Mouse (Mus musculus) testis, adult 2 months (tissue): ENCODE data around the gene Sptbn1. TPM values are rescaled to one million over a fixed set of nuclear protein-coding genes. Genes with fewer than 3 reads are reported as not detected.

Experiments used
- H3K27ac ChIP-seq: fragments of 200-500 bp; 2 replicates; pipeline ENCODE4 v1.5.1; 2012; ENCODE audit warnings: low read depth, low read length; ENCODE audit not compliant: control insufficient read depth, insufficient read depth
- H3K27me3 ChIP-seq: fragments of 200-500 bp; 2 replicates; pipeline ENCODE4 v1.6.1; 2012; ENCODE audit warnings: mild to moderate bottlenecking, low read length, moderate library complexity; ENCODE audit not compliant: control insufficient read depth, insufficient read depth
- H3K36me3 ChIP-seq: fragments of 200-500 bp; 2 replicates; pipeline ENCODE4 v1.6.1; 2012; ENCODE audit warnings: mild to moderate bottlenecking, low read length; ENCODE audit not compliant: control insufficient read depth, insufficient read depth
- H3K4me1 ChIP-seq: fragments of 200-500 bp; 2 replicates; pipeline ENCODE4 v1.6.1; 2012; ENCODE audit warnings: low read length; ENCODE audit not compliant: control insufficient read depth, insufficient read depth
- H3K4me3 ChIP-seq: fragments of 200-500 bp; 2 replicates; pipeline ENCODE4 v1.5.1; 2012; ENCODE audit warnings: low read depth, mild to moderate bottlenecking, low read length, moderate library complexity, mixed read lengths; ENCODE audit not compliant: control insufficient read depth
- CTCF ChIP-seq: fragments of 200-500 bp; IDR thresholded peaks from 2 replicates; pipeline ENCODE4 v1.5.1; 2012; ENCODE audit warnings: low read depth, mild to moderate bottlenecking, inconsistent platforms, low read length, moderate library complexity; ENCODE audit not compliant: control insufficient read depth, insufficient read depth, insufficient replicate concordance
- POLR2A ChIP-seq: fragments of 200-500 bp; IDR thresholded peaks from 2 replicates; pipeline ENCODE4 v1.6.1; 2012; ENCODE audit warnings: low read depth, mild to moderate bottlenecking, inconsistent platforms, low read length, moderate library complexity; ENCODE audit not compliant: control insufficient read depth
- polyA plus RNA-seq: library from polyadenylated mRNA; depleted of rRNA; stranded (reverse); fragments of >200 nt; gene quantifications from 2 replicates; pipeline ENCODE4 v1.2.3, GENCODE M21; 2012

Sptbn1 gene
- polyA plus RNA-seq, 1 experiment: 21.8 TPM

DNA sequence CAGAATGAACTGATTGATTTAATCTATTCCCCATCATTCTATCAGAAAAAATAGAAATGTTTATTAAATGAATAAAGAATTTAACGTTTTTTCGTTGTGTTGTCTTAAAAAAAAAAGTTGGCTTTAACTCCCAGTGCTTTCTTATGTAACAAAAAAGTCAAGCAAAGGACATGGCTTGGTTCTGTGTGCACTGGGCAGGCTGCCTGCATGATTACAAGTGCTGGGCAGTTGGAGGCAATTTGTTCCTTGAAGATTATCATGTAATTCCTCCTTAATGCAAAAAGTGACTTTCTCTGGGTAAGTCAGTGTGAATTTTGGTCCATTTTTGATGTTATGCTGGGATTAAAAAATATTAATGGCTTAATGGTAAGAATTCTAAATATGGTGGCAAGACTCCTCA, 15.7 kb upstream of the Sptbn1 start:
- no peaks in the 10 kb centered on the region for H3K36me3 ChIP-seq
- H3K27ac ChIP-seq: no peak overlapping the region
- H3K4me1 ChIP-seq: no peaks in the 10 kb centered on the region
- H3K27me3 ChIP-seq: no peaks in the 10 kb centered on the region
- no peak for TF ChIP-seq CTCF
- H3K4me3 ChIP-seq: no peak overlapping the region

DNA sequence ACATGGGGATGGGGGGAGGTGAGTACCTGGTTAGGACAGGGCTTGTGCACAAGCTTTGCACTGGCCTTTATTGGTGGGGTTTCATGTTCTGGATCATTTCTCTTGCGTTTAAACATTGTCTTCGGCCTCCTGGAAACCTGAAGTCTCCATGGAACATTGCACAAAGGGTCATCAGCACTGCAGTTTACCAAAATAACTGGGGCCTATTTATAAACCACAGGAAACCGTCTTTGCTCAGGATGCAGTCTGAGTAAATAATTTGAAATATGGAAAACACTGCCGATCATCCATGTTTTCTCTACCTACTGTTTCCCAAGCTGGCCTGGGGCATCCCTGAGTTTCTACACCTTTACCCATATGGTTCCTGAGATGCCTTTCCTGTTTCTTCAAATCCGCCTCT, 13.1 kb upstream of the Sptbn1 start:
- TF ChIP-seq POLR2A: no peak
- no peak for TF ChIP-seq CTCF
- no peaks in the 10 kb centered on the region for H3K27me3 ChIP-seq
- H3K4me1 ChIP-seq: no peaks in the 10 kb centered on the region

DNA sequence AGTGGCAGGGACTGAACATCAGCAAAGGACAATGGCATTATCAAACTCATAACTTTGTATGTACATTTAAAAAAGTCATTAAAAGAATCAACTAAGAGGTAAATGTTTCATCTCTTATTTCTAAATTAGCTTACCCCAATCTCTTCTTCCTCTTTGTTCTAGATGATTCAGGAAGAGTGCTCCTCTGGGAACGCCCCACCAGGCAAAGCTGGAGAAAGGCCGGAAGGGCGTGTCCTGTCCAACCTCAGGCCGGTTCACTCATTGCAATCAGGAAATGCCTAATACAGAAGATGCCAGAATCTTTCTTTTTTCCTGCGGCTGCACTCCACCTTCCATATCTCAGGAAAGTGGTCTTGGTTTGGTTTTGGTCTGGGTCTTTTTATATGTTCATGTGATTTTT, 11.3 kb upstream of the Sptbn1 start:
- no peaks in the 10 kb centered on the region for H3K36me3 ChIP-seq
- H3K4me1 ChIP-seq: no peaks in the 10 kb centered on the region
- H3K27ac ChIP-seq: no peak overlapping the region
- no peak overlapping the region for H3K4me3 ChIP-seq
- no peak for TF ChIP-seq CTCF
- no peak for TF ChIP-seq POLR2A
- H3K27me3 ChIP-seq: no peaks in the 10 kb centered on the region

More for the DNA sequence above, 13.1 kb upstream of the Sptbn1 start:
- no peaks in the 10 kb centered on the region for H3K36me3 ChIP-seq
- no peak overlapping the region for H3K27ac ChIP-seq
- H3K4me3 ChIP-seq: no peak overlapping the region

DNA sequence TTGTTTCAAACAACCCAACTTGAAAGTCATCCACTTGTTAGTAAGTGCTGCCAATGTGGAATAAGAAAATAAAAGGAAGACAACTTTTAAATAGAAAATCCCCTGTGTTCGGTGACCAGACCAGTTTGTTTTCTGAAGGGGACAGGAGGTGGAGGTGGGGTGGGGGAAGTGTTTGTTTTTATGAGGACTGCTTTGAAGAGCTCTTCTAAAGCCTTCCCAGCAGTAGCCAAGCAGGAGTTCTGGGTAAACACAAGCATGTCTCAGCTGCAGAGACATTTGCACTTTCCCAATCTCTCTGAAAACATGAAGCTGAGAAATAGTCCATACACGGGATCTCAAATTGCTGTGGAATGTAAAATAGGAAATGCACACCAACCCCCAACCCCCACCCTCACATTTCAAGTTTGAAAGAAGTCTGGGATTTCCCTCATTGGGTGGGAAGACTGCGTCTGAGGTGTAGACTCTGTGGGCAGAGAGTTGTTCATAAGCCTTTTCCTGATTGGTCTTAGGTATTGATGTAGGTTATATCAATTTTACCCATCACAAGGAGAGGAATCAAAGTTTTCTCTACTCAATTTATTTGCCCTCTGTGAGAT, 7.6 kb upstream of the Sptbn1 start:
- H3K36me3 ChIP-seq: no peaks in the 10 kb centered on the region
- no peak for TF ChIP-seq CTCF
- TF ChIP-seq POLR2A: no peak
- no peak overlapping the region for H3K27ac ChIP-seq
- no peaks in the 10 kb centered on the region for H3K4me1 ChIP-seq
- no peak overlapping the region for H3K4me3 ChIP-seq
- no peaks in the 10 kb centered on the region for H3K27me3 ChIP-seq

DNA sequence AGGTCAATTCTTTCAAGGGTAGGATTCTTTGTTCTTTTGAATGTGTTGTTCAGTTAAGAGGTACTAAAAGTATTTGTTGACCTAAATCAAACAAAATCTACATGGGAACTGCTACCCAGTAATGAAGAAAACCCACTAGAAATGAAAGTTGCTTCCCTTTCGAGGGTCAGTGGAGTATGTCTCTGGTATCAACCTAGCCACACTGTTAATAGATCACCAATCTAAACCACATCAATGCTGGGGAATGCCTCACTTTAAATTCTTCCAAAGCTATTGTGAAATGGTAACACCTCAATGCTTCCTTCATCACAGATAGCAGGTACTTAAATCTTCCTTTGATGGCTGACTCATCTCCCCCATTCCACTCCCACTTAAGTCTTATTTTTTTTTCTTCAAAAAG, 1.5 kb upstream of the Sptbn1 start:
- H3K4me1 ChIP-seq: peaks cover 4% of the 10 kb centered on the region
- no peaks in the 10 kb centered on the region for H3K36me3 ChIP-seq
- no peak overlapping the region for H3K4me3 ChIP-seq
- no peaks in the 10 kb centered on the region for H3K27me3 ChIP-seq
- no peak for TF ChIP-seq POLR2A
- TF ChIP-seq CTCF: no peak
- no peak overlapping the region for H3K27ac ChIP-seq

DNA sequence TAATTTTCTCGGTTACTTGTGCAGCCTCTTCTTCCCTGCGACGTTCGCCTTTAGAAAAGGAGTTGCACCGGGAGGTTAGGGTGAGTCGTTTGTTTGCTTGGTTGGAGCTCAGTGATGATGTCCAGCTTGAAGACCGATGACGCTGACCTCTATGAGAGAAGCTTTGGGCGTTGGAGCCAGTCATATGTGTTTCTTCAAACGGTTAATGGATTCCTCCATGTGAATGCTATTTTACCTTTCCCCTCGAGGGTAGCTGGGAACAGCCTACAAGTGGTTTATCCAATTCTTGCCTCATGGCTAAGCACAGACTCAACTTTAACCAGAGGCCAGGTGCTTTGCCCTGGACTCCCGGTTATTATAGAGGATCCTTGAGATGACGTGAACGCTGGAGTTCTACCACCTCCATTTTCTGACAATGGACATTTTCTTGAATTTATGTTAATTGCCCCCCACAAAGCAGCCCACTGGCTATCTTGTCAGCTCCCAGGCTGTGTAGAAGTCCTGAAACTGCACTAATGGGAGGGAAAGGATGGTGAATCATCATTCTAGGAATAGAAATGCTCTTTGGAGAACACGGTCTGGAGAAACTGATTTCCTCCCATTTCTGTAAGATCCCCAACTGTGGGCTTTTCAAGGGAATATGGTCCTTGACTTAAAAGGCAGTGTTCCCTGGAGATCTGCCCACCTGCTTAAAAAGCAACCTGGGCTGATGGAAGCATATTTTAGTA, 837 bp upstream of the Sptbn1 start:
- H3K27ac ChIP-seq: peak overlapping the region; percentile 39

DNA sequence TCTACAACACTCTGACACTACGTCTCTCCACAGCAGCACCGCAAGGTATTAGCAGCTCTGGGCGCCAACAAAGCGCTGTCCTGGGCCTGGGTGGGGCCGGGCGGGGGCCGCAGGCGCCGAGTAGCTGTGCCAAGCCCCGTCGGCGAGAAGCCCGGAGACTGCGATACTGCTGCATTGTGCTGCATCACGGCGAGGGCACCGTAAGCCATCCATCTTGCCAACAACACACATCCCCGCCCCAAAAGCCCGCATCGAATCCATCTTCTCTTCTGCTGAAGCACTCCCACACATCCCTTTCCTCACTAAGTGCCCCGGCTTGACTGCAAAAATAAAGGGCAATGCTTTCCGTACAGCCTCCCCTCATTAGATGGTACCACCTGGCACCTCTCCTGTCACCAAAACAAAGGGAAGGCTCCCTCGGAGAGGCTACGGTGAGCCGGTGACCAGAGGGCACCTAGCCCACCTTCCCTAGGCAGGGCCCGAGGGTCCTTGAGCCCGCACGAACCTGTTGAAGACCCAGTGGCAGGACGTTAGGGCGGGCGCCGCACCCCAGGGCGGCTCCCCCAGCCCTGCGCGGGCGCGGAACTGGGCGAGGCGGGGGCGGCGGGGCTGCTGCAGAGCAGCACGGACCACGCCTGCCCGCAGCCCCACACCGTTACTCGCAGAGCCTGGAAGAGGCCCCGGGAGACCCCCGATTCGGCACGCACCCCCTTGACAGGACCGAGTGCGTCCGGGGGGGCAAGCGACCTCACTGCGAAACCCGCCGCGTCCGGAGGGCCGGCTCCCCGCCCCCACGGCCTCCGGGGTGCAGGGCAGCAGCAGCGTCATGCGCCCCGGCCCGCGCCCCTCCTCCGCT, 711 bp downstream of the Sptbn1 start:
- Histone ChIP-seq H3K27me3 (no peaks in the 10 kb centered on the region), H3K27ac (peak overlapping the region; percentile 77), H3K4me1 (peaks cover 4% of the 10 kb centered on the region), H3K4me3 (peak overlapping the region; percentile 90), H3K36me3 (no peaks in the 10 kb centered on the region)
- TF ChIP-seq CTCF (no peak), POLR2A (no peak)

More for the DNA sequence above, 837 bp upstream of the Sptbn1 start:
- Histone ChIP-seq H3K4me1 (peaks cover 4% of the 10 kb centered on the region), H3K36me3 (no peaks in the 10 kb centered on the region), H3K27me3 (no peaks in the 10 kb centered on the region), H3K4me3 (peak overlapping the region; percentile 66)
- TF ChIP-seq POLR2A (no peak), CTCF (no peak)
